In the genomic region with DNA sequence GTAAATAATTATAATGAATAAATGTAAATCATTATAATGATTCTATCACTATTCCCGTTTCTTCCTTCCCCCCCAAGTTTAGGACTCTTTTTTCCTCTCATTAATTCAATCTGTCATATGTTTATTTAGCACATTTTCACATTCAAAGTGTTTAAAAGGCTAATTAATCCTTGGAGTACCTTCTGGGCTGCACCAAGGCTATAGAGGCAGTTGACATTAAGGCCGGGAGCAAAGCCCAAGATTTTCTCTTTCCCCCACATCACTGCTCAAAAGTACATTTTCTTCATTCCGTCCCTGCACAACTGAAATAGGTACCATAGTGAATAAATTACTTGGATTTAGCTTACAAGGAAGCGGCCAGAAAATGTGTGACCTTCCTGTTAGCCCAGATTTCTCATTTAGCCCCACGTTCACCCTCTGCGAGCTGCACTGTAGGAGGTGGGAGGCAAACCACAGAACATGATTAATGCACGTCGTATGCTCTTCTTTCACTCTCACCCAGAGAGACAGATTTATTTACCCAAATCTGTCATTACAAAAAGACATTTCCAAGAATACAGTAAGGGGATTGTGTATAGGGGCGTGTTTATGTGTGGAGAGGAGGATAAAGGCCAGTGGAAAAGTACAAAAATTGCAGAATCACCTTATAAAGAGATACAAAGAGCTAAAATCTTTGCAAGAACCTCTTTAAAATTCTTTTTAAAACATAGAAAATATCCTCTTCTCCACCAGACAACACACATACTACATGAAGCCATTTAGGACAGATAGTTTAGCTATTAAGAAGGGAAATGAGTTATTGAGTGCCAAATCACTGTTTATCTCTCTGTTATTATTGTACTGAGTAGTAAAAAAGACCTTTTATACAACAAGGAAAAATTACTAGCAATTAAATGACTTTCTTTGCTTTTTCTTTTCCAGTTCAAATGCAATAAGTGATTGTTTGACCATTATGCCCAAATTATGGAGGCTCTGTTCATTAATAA, we compare ENCODE assay signal across 23 mouse cellular contexts.
DNase-seq lines count a peak whose midpoint lies in the region; ATAC-seq lines count a peak whose summit lies in the region.
"Had no signal": no experiment of that assay in that cellular context is flagged by ENCODE, and none has a peak within 500 bp of the region (broad histone marks: within the 10 kb centered on the region; RNA-seq: fewer than 3 reads in every experiment).

No protein-coding gene starts in this region.

- H3K4me2 ChIP-seq in kidney, embryonic 14.5 days (replicated peaks; ENCODE audit: low read depth, low read length), result no peak overlapping the region
- H3K4me2 ChIP-seq in kidney, embryonic 15.5 days, result no peak overlapping the region
- H3K4me2 ChIP-seq in lung, embryonic 16.5 days (ENCODE audit: low read depth, low read length), result no peak overlapping the region
- no peak overlapping the region for H3K4me2 ChIP-seq in liver, embryonic 12.5 days
- H3K4me2 ChIP-seq: hindbrain, embryonic 12.5 days; liver, embryonic 15.5 days had no signal

- ATAC-seq in kidney, embryonic 14.5 days (ENCODE audit: low FRiP score, low TSS enrichment), result peak; percentile 52; the same call in 1 of the 2 replicates
- no peak for ATAC-seq in kidney, embryonic 15.5 days (replicated peaks; ENCODE audit: low FRiP score)
- peak; percentile 74 for ATAC-seq in lung, embryonic 16.5 days (ENCODE audit: low read depth)
- no peak for ATAC-seq in liver, embryonic 12.5 days
- ATAC-seq: intestine, postnatal 0 days had no signal

- no peak overlapping the region for H3K9ac ChIP-seq in kidney, embryonic 14.5 days (ENCODE audit: low read depth, low read length)
- no peak overlapping the region for H3K9ac ChIP-seq in kidney, embryonic 15.5 days
- H3K9ac ChIP-seq in lung, embryonic 16.5 days (ENCODE audit: low read length), result no peak overlapping the region
- H3K9ac ChIP-seq in liver, embryonic 12.5 days, result no peak overlapping the region
- H3K9ac ChIP-seq: hindbrain, embryonic 12.5 days; liver, embryonic 15.5 days had no signal

- 55% methylated on average over 9 of the region's 9 CpGs for WGBS in kidney, embryonic 14.5 days
- 46% methylated on average over 9 of the region's 9 CpGs for WGBS in kidney, embryonic 15.5 days
- 32% methylated on average over 9 of the region's 9 CpGs for WGBS in lung, embryonic 16.5 days
- WGBS in liver, embryonic 12.5 days (ENCODE audit: insufficient replicate concordance), result 54% methylated on average over 9 of the region's 9 CpGs

- H3K27me3 ChIP-seq in kidney, embryonic 14.5 days (ENCODE audit: control insufficient read depth, insufficient read depth, low read length), result no peaks in the 10 kb centered on the region
- 0 out of 2 replicates have a peak, but pooled peaks cover 3% of the 10 kb centered on the region for H3K27me3 ChIP-seq in kidney, embryonic 15.5 days
- no peaks in the 10 kb centered on the region for H3K27me3 ChIP-seq in lung, embryonic 16.5 days (ENCODE audit: control insufficient read depth, insufficient read depth, low read depth, low read length)
- no peaks in the 10 kb centered on the region for H3K27me3 ChIP-seq in liver, embryonic 12.5 days (replicated peaks)
- H3K27me3 ChIP-seq: hindbrain, embryonic 12.5 days; liver, embryonic 15.5 days; megakaryocyte, embryonic 14.5 days had no signal

- H3K9me3 ChIP-seq in kidney, embryonic 14.5 days (ENCODE audit: control insufficient read depth, low read length), result no peaks in the 10 kb centered on the region
- H3K9me3 ChIP-seq in kidney, embryonic 15.5 days (replicated peaks), result no peaks in the 10 kb centered on the region
- no peaks in the 10 kb centered on the region for H3K9me3 ChIP-seq in lung, embryonic 16.5 days (ENCODE audit: control insufficient read depth, low read length)
- H3K9me3 ChIP-seq in liver, embryonic 12.5 days (replicated peaks), result no peaks in the 10 kb centered on the region
- H3K9me3 ChIP-seq: embryonic facial prominence, embryonic 10.5 days; hindbrain, embryonic 12.5 days; liver, embryonic 15.5 days; megakaryocyte, embryonic 14.5 days had no signal

- H3K36me3 ChIP-seq in kidney, embryonic 14.5 days (ENCODE audit: control insufficient read depth, insufficient read depth, low read length), result no peaks in the 10 kb centered on the region
- no peaks in the 10 kb centered on the region for H3K36me3 ChIP-seq in kidney, embryonic 15.5 days
- H3K36me3 ChIP-seq in lung, embryonic 16.5 days (ENCODE audit: control insufficient read depth, insufficient read depth, low read length), result no peaks in the 10 kb centered on the region
- no peaks in the 10 kb centered on the region for H3K36me3 ChIP-seq in liver, embryonic 12.5 days
- H3K36me3 ChIP-seq: embryonic facial prominence, embryonic 10.5 days; hindbrain, embryonic 12.5 days; liver, embryonic 15.5 days had no signal

- H3K4me3 ChIP-seq in kidney, embryonic 14.5 days (ENCODE audit: low read length), result no peak overlapping the region
- no peak overlapping the region for H3K4me3 ChIP-seq in kidney, embryonic 15.5 days (replicated peaks)
- H3K4me3 ChIP-seq in lung, embryonic 16.5 days (ENCODE audit: low read length), result no peak overlapping the region
- H3K4me3 ChIP-seq in liver, embryonic 12.5 days, result no peak overlapping the region
- H3K4me3 ChIP-seq: embryonic facial prominence, embryonic 10.5 days; heart, adult 2 months; hindbrain, embryonic 12.5 days; liver, embryonic 15.5 days; megakaryocyte, embryonic 14.5 days had no signal

- no peak overlapping the region for H3K27ac ChIP-seq in kidney, embryonic 14.5 days (ENCODE audit: low read depth, low read length)
- H3K27ac ChIP-seq in kidney, embryonic 15.5 days, result no peak overlapping the region
- H3K27ac ChIP-seq in lung, embryonic 16.5 days (ENCODE audit: low read length), result no peak overlapping the region
- H3K27ac ChIP-seq in liver, embryonic 12.5 days, result no peak overlapping the region
- H3K27ac ChIP-seq: embryonic facial prominence, embryonic 10.5 days; heart, adult 2 months; hindbrain, embryonic 12.5 days; liver, embryonic 15.5 days; stomach, postnatal 0 days had no signal

- no peak for DNase-seq in lung, postnatal 36 days
- DNase-seq in brain, adult 2 months (ENCODE audit: low read depth, low spot score), result peak; percentile 18
- no peak for DNase-seq in thymus, adult 18-20 months
- DNase-seq: adrenal gland, postnatal 36 days; cerebellum, adult 11-12 months; cerebellum, postnatal 10 days; gastrocnemius, postnatal 25 days; heart, adult 2 months; kidney, postnatal 25 days; layer of hippocampus, adult 9-11 months; lung, postnatal 14 days; midbrain, embryonic 14.5 days; right cerebral cortex, postnatal 14 days had no signal

- no peaks in the 10 kb centered on the region for H3K4me1 ChIP-seq in kidney, embryonic 14.5 days (ENCODE audit: control insufficient read depth, insufficient read depth, low read length)
- no peaks in the 10 kb centered on the region for H3K4me1 ChIP-seq in kidney, embryonic 15.5 days
- H3K4me1 ChIP-seq in lung, embryonic 16.5 days (replicated peaks; ENCODE audit: control insufficient read depth, insufficient read depth, low read length), result no peaks in the 10 kb centered on the region
- no peaks in the 10 kb centered on the region for H3K4me1 ChIP-seq in liver, embryonic 12.5 days
- H3K4me1 ChIP-seq: embryonic facial prominence, embryonic 10.5 days; hindbrain, embryonic 12.5 days; liver, embryonic 15.5 days; megakaryocyte, embryonic 14.5 days had no signal

Comparison
In these comparisons a context has a peak if more than half of its experiments do, and no peak if none do; other contexts are left out.
1. ATAC-seq: peak in kidney, embryonic 14.5 days (single experiment) and lung, embryonic 16.5 days (single experiment); none in kidney, embryonic 15.5 days (single experiment) and liver, embryonic 12.5 days (single experiment).